8 mouse cellular contexts compared by ENCODE assay signal in genomic region chr5:140608634-140609015, GRCm38 (mm10). TPM values are rescaled to one million over a fixed set of nuclear protein-coding genes. Genes with fewer than 3 reads are reported as not detected.
DNase-seq lines count a peak whose midpoint lies in the region; ATAC-seq lines count a peak whose summit lies in the region.
"Had no signal": no experiment of that assay in that cellular context is flagged by ENCODE, and none has a peak within 500 bp of the region (broad histone marks: within the 10 kb centered on the region; RNA-seq: fewer than 3 reads in every experiment).

No protein-coding gene starts in this region.

- peaks cover 42% of the 10 kb centered on the region for H3K27me3 ChIP-seq in embryonic facial prominence, embryonic 14.5 days (replicated peaks; ENCODE audit: control insufficient read depth, insufficient read depth, low read length)
- H3K27me3 ChIP-seq in hindbrain, embryonic 16.5 days (replicated peaks; ENCODE audit: control insufficient read depth, insufficient read depth, low read length): peaks cover 10% of the 10 kb centered on the region
- H3K27me3 ChIP-seq in midbrain, embryonic 11.5 days (ENCODE audit: control insufficient read depth, insufficient read depth, low read length): peaks cover 5% of the 10 kb centered on the region; the same call in 1 of the 2 replicates

- peaks cover 14% of the 10 kb centered on the region for H3K36me3 ChIP-seq in embryonic facial prominence, embryonic 14.5 days (ENCODE audit: control insufficient read depth, insufficient read depth, low read length)
- no peaks in the 10 kb centered on the region; the same call in 1 of the 2 replicates for H3K36me3 ChIP-seq in hindbrain, embryonic 16.5 days (ENCODE audit: control insufficient read depth, insufficient read depth, low read length)
- peaks cover 8% of the 10 kb centered on the region; the same call in 1 of the 2 replicates for H3K36me3 ChIP-seq in midbrain, embryonic 11.5 days (ENCODE audit: control insufficient read depth, insufficient read depth, low read length)

- ATAC-seq in embryonic facial prominence, embryonic 14.5 days (ENCODE audit: low read depth): no peak
- peak; percentile 50 for ATAC-seq in hindbrain, embryonic 16.5 days
- ATAC-seq in midbrain, embryonic 11.5 days (ENCODE audit: low FRiP score): peak; percentile 15

- peak overlapping the region; percentile 64 for H3K4me3 ChIP-seq in embryonic facial prominence, embryonic 14.5 days (ENCODE audit: low read depth, low read length)
- H3K4me3 ChIP-seq in hindbrain, embryonic 16.5 days (ENCODE audit: low read length): peak overlapping the region; percentile 60
- peak overlapping the region; percentile 75 for H3K4me3 ChIP-seq in midbrain, embryonic 11.5 days (ENCODE audit: low read depth, low read length)

- no peaks in the 10 kb centered on the region for H3K9me3 ChIP-seq in embryonic facial prominence, embryonic 14.5 days (ENCODE audit: control insufficient read depth, low read length)
- no peaks in the 10 kb centered on the region for H3K9me3 ChIP-seq in hindbrain, embryonic 16.5 days (ENCODE audit: control insufficient read depth, low read length)
- no peaks in the 10 kb centered on the region for H3K9me3 ChIP-seq in midbrain, embryonic 11.5 days (ENCODE audit: control insufficient read depth, low read length)

- H3K9ac ChIP-seq in embryonic facial prominence, embryonic 14.5 days (ENCODE audit: low read depth, low read length): peak overlapping the region; percentile 73
- peak overlapping the region; percentile 55 for H3K9ac ChIP-seq in hindbrain, embryonic 16.5 days (ENCODE audit: low read depth, low read length)
- H3K9ac ChIP-seq in midbrain, embryonic 11.5 days (ENCODE audit: low read length): peak overlapping the region; percentile 94

- H3K4me1 ChIP-seq in embryonic facial prominence, embryonic 14.5 days (ENCODE audit: control insufficient read depth, insufficient read depth, low read length): peaks cover 53% of the 10 kb centered on the region
- peaks cover 43% of the 10 kb centered on the region for H3K4me1 ChIP-seq in hindbrain, embryonic 16.5 days (ENCODE audit: control insufficient read depth, insufficient read depth, low read depth, low read length)
- H3K4me1 ChIP-seq in midbrain, embryonic 11.5 days (ENCODE audit: control insufficient read depth, insufficient read depth, low read length): peaks cover 48% of the 10 kb centered on the region

- peak overlapping the region; percentile 79 for H3K4me2 ChIP-seq in embryonic facial prominence, embryonic 14.5 days (ENCODE audit: low read depth, low read length)
- peak overlapping the region; percentile 90 for H3K4me2 ChIP-seq in hindbrain, embryonic 16.5 days (ENCODE audit: low read length)
- H3K4me2 ChIP-seq in midbrain, embryonic 11.5 days: peak overlapping the region; percentile 47

- 0% methylated on average over 14 of the region's 16 CpGs for WGBS in embryonic facial prominence, embryonic 14.5 days
- 1% methylated on average over 16 of the region's 16 CpGs for WGBS in hindbrain, embryonic 16.5 days
- under 1% methylated on average over 16 of the region's 16 CpGs for WGBS in midbrain, embryonic 11.5 days

- peak overlapping the region; percentile 88 for H3K27ac ChIP-seq in embryonic facial prominence, embryonic 14.5 days (replicated peaks; ENCODE audit: low read depth, low read length)
- peak overlapping the region; percentile 78 for H3K27ac ChIP-seq in hindbrain, embryonic 16.5 days (ENCODE audit: low read depth, low read length)
- H3K27ac ChIP-seq in midbrain, embryonic 11.5 days (ENCODE audit: low read depth, low read length): peak overlapping the region; percentile 98

- peak; percentile 74 to 76 for DNase-seq in right cerebral cortex, postnatal 10 days (ENCODE audit: low spot score in 2 of 2)
- DNase-seq in right cerebral cortex, adult 2 months (ENCODE audit: low spot score in 2 of 2): no peak
- DNase-seq in embryonic facial prominence, embryonic 14.5 days (ENCODE audit: low spot score): peak; percentile 66
- peak; percentile 94 for DNase-seq in midbrain, embryonic 11.5 days (ENCODE audit: low spot score, missing footprints)
- no peak for DNase-seq in natural killer cell, adult 2 months (ENCODE audit: low spot score in 2 of 2)
- DNase-seq in right cerebral cortex, adult 18-20 months: no peak

RNA-seq across cellular contexts. Expression of gene Lfng, which starts 1.5 kb away (rescaled TPM):
- polyA plus RNA-seq in embryonic facial prominence, embryonic 14.5 days (2014; fragmentation: Nextera tagmentation; extraction: Ambion mirVana): 24.6 and 27.9 TPM in 2 replicates
- polyA plus RNA-seq in hindbrain, embryonic 16.5 days (2015; fragmentation: Nextera tagmentation; extraction: Ambion mirVana): 27.1 and 30.2 TPM in 2 replicates
- 38.3 and 40.5 TPM in 2 replicates for polyA plus RNA-seq in midbrain, embryonic 11.5 days (2014; fragmentation: Nextera tagmentation; extraction: Ambion mirVana)

RNA-seq across cellular contexts. Expression of gene Ttyh3, which starts 40.2 kb away (rescaled TPM):
- 47.5 and 50.5 TPM in 2 replicates for polyA plus RNA-seq in embryonic facial prominence, embryonic 14.5 days (2014; fragmentation: Nextera tagmentation; extraction: Ambion mirVana)
- polyA plus RNA-seq in hindbrain, embryonic 16.5 days (2015; fragmentation: Nextera tagmentation; extraction: Ambion mirVana): 56.0 and 68.9 TPM in 2 replicates
- polyA plus RNA-seq in midbrain, embryonic 11.5 days (2014; fragmentation: Nextera tagmentation; extraction: Ambion mirVana): 42.9 and 46.4 TPM in 2 replicates

RNA-seq across cellular contexts. Expression of gene Grifin, which starts 43.8 kb away (rescaled TPM):
- not detected in 2 replicates for polyA plus RNA-seq in embryonic facial prominence, embryonic 14.5 days (2014; fragmentation: Nextera tagmentation; extraction: Ambion mirVana)
- polyA plus RNA-seq in hindbrain, embryonic 16.5 days (2015; fragmentation: Nextera tagmentation; extraction: Ambion mirVana): 0.36 TPM in 1 of 2 replicates, not detected in the other
- 0.39 TPM in 1 of 2 replicates, not detected in the other for polyA plus RNA-seq in midbrain, embryonic 11.5 days (2014; fragmentation: Nextera tagmentation; extraction: Ambion mirVana)
- polyA plus RNA-seq: testis, adult 2 months had no signal

Comparison
In these comparisons a context has a peak if more than half of its experiments do, and no peak if none do; other contexts are left out.
1. DNase-seq: peak in right cerebral cortex, postnatal 10 days (2 of 2), embryonic facial prominence, embryonic 14.5 days (single experiment) and midbrain, embryonic 11.5 days (single experiment); none in right cerebral cortex, adult 2 months (0 of 2), natural killer cell, adult 2 months (0 of 2) and right cerebral cortex, adult 18-20 months (single experiment).
2. Peak in every context shown above with its lines, with median percentiles within 50 percentile points of each other: H3K27ac ChIP-seq, H3K4me2 ChIP-seq, H3K4me3 ChIP-seq and H3K9ac ChIP-seq.